Mouse (Mus musculus) kidney, adult 2 months (tissue): ENCODE measurements around the gene Pcmt1.

ENCODE experiments used
- CTCF ChIP-seq: fragments of 200-500 bp; conservative IDR thresholded peaks from 2 replicates; pipeline ENCODE4 v1.5.1; 2011; ENCODE audit warnings: low read depth, mild to moderate bottlenecking, control low read depth, low read length, moderate library complexity, mixed read lengths; ENCODE audit not compliant: insufficient read depth, insufficient read length
- POLR2A ChIP-seq: fragments of 200-500 bp; IDR thresholded peaks from one replicate; pipeline ENCODE4 v1.6.1; 2011; ENCODE audit warnings: low read depth, low read length, control low read depth

- TF ChIP-seq CTCF (no peak), POLR2A (no peak)
Observed at GRCm38 (mm10) chr10:7581401-7581800, 99.5 kb downstream of the Pcmt1 start.
